Mouse (Mus musculus): ENCODE data around the gene Aqp5. TPM values are rescaled to one million over a fixed set of nuclear protein-coding genes. Genes with fewer than 3 reads are reported as not detected.

The Aqp5 gene
- total and polyA plus RNA-seq, 3 experiments: not detected

GRCm38 (mm10) chr15:99553767-99554166 is 36.8 kb upstream of the Aqp5 start:
- Histone ChIP-seq H3K4me3 (ENCODE audit: control insufficient read depth in 1 of 2, insufficient read depth in 1 of 2, low read depth in 2 of 2, low read length in 2 of 2) (no peak overlapping the region), H3K36me3 (ENCODE audit: control insufficient read depth in 1 of 2, insufficient read depth in 2 of 2, low read length in 2 of 2) (no peaks in the 10 kb centered on the region), H3K27ac (ENCODE audit: control insufficient read depth, low read depth, low read length) (no peak overlapping the region), H3K9me3 (replicated peaks; ENCODE audit: insufficient read depth, low read length) (no peaks in the 10 kb centered on the region), H3K4me1 (ENCODE audit: control insufficient read depth in 1 of 2, insufficient read depth in 2 of 2, low read length in 2 of 2) (no peaks in the 10 kb centered on the region), H3K79me2 (ENCODE audit: control insufficient read depth, insufficient read depth, low read length, poor library complexity) (no peaks in the 10 kb centered on the region), H3K9ac (ENCODE audit: control insufficient read depth, low read depth, low read length, poor library complexity, severe bottlenecking) (no peak overlapping the region), H3K27me3 (ENCODE audit: control insufficient read depth in 1 of 2, insufficient read depth in 2 of 2, low read length in 2 of 2) (peaks cover 1 to 9% of the 10 kb centered on the region in 2 experiments; a peak in 2 of 4 replicates)
- DNase-seq (ENCODE audit: low read depth, low spot score): no peak
- TF ChIP-seq HCFC1 (IDR thresholded peaks at IDR 0.05; ENCODE audit: low read depth, low read length) (no peak), RCOR1 (IDR thresholded peaks at IDR 0.05; ENCODE audit: low read depth, low read length) (no peak), ETS1 (IDR thresholded peaks at IDR 0.05; ENCODE audit: low read depth, low read length) (no peak), ZNF384 (IDR thresholded peaks at IDR 0.05; ENCODE audit: low read depth, low read length) (no peak), ZC3H11A (IDR thresholded peaks at IDR 0.05; ENCODE audit: low read depth, low read length) (no peak), CHD2 (IDR thresholded peaks at IDR 0.05; ENCODE audit: low read length) (no peak), BHLHE40 (IDR thresholded peaks at IDR 0.05; ENCODE audit: borderline replicate concordance, low read depth, low read length) (no peak), UBTF (IDR thresholded peaks at IDR 0.05; ENCODE audit: borderline replicate concordance, insufficient read depth, low read depth, low read length) (no peak), ELF1 (IDR thresholded peaks at IDR 0.05; ENCODE audit: low read depth, low read length) (no peak)

GRCm38 (mm10) chr15:99558947-99559346 is 31.6 kb upstream of the Aqp5 start:
- Histone ChIP-seq H3K27ac (ENCODE audit: control insufficient read depth, low read depth, low read length) (no peak overlapping the region), H3K36me3 (ENCODE audit: control insufficient read depth in 1 of 2, insufficient read depth in 2 of 2, low read length in 2 of 2) (no peaks in the 10 kb centered on the region), H3K9ac (ENCODE audit: control insufficient read depth, low read depth, low read length, poor library complexity, severe bottlenecking) (no peak overlapping the region), H3K79me2 (ENCODE audit: control insufficient read depth, insufficient read depth, low read length, poor library complexity) (no peaks in the 10 kb centered on the region), H3K9me3 (replicated peaks; ENCODE audit: insufficient read depth, low read length) (no peaks in the 10 kb centered on the region), H3K4me1 (ENCODE audit: control insufficient read depth in 1 of 2, insufficient read depth in 2 of 2, low read length in 2 of 2) (no peaks in the 10 kb centered on the region), H3K4me3 (ENCODE audit: control insufficient read depth in 1 of 2, insufficient read depth in 1 of 2, low read depth in 2 of 2, low read length in 2 of 2) (no peak overlapping the region), H3K27me3 (ENCODE audit: control insufficient read depth in 1 of 2, insufficient read depth in 2 of 2, low read length in 2 of 2) (peaks cover 6 to 11% of the 10 kb centered on the region in 2 experiments; a peak in 3 of 4 replicates)
- DNase-seq (ENCODE audit: low read depth, low spot score): peak; percentile 17
- no peak for TF ChIP-seq USF1 (IDR thresholded peaks at IDR 0.05; ENCODE audit: low read depth, low read length)
- no peak for TF ChIP-seq E2F4 (IDR thresholded peaks at IDR 0.05; ENCODE audit: borderline replicate concordance, low read depth, low read length)
- TF ChIP-seq ELF1 (IDR thresholded peaks at IDR 0.05; ENCODE audit: low read depth, low read length): no peak
- no peak for TF ChIP-seq TCF12 (IDR thresholded peaks at IDR 0.05; ENCODE audit: low read depth, low read length)
- TF ChIP-seq RAD21 (IDR thresholded peaks at IDR 0.05; ENCODE audit: low read depth, low read length): peak; percentile 12; the same call in 1 of the 2 replicates
- TF ChIP-seq NRF1 (IDR thresholded peaks at IDR 0.05; ENCODE audit: insufficient read depth, low read depth, low read length, poor library complexity, severe bottlenecking): no peak
- no peak for TF ChIP-seq POLR2A (IDR thresholded peaks at IDR 0.05; ENCODE audit: control insufficient read depth in 1 of 2, insufficient read depth in 1 of 2, low read depth in 1 of 2, low read length in 2 of 2, poor library complexity in 1 of 2)
- peak; percentile 15 to 66 (median 39); a peak in 4 of 6 replicates for TF ChIP-seq CTCF (IDR thresholded peaks at IDR 0.05 in 2 of 3, conservative IDR thresholded peaks at IDR 0.05 in 1 of 3; ENCODE audit: control insufficient read depth in 1 of 3, insufficient read depth in 1 of 3, low read depth in 2 of 3, low read length in 3 of 3, poor library complexity in 1 of 3, severe bottlenecking in 1 of 3)
- no peak for TF ChIP-seq MAZ (IDR thresholded peaks at IDR 0.05; ENCODE audit: low read depth, low read length)
- no peak for TF ChIP-seq SIN3A (IDR thresholded peaks at IDR 0.05; ENCODE audit: low read length)
- TF ChIP-seq EP300 (IDR thresholded peaks at IDR 0.05; ENCODE audit: low read depth in 1 of 2, low read length in 2 of 2): no peak
- TF ChIP-seq ZMIZ1 (IDR thresholded peaks at IDR 0.05; ENCODE audit: low read depth, low read length): no peak
- TF ChIP-seq ZKSCAN1 (IDR thresholded peaks at IDR 0.05; ENCODE audit: low read depth, low read length): no peak
- peak; percentile 12; the same call in 1 of the 2 replicates for TF ChIP-seq SMC3 (IDR thresholded peaks at IDR 0.05; ENCODE audit: low read depth, low read length)
- no peak for TF ChIP-seq MAFK (IDR thresholded peaks at IDR 0.05; ENCODE audit: borderline replicate concordance, low read depth, low read length)
